Mouse (Mus musculus) G1E (cell line): ENCODE measurements around the gene Spns2. TPM values are rescaled to one million over a fixed set of nuclear protein-coding genes. Genes with fewer than 3 reads are reported as not detected.

Experiments
- ATAC-seq: 2 replicates; pipeline ENCODE4 v1.8.0; 2016; ENCODE audit warnings: mild to moderate bottlenecking; ENCODE audit not compliant: insufficient number of reproducible peaks, poor library complexity, low FRiP score, severe bottlenecking; ENCODE audit errors: extremely low read depth
- DNase-seq: peaks from one replicate; pipeline ENCODE4 v3.0.0; 2012; ENCODE audit warnings: low spot score
- H3K27me3 ChIP-seq: 2 replicates; pipeline ENCODE4 v1.6.1; 2012; ENCODE audit warnings: mild to moderate bottlenecking, low read length, inconsistent platforms; ENCODE audit not compliant: insufficient read depth
- H3K36me3 ChIP-seq: replicated peaks from 2 replicates; pipeline ENCODE3; 2012; ENCODE audit warnings: mild to moderate bottlenecking, inconsistent platforms
- H3K4me1 ChIP-seq: 2 replicates; pipeline ENCODE4 v1.6.1; 2012; ENCODE audit warnings: low read depth, low read length, inconsistent platforms, mixed read lengths; ENCODE audit not compliant: insufficient read depth
- H3K4me3 ChIP-seq: 2 replicates; pipeline ENCODE4 v1.5.1; 2012; ENCODE audit warnings: low read depth, mild to moderate bottlenecking, inconsistent platforms, low read length, moderate library complexity, mixed read lengths
- H3K9me3 ChIP-seq: replicated peaks from 2 replicates; pipeline ENCODE4 v1.6.1; 2012; ENCODE audit warnings: inconsistent platforms
- CTCF ChIP-seq: IDR thresholded peaks from 2 replicates; pipeline ENCODE4 v1.5.1; 2012; ENCODE audit warnings: low read depth, low read length, inconsistent platforms, mixed read lengths
- GATA1 ChIP-seq: IDR thresholded peaks from 2 replicates; pipeline ENCODE4 v1.6.1; 2012; ENCODE audit warnings: borderline replicate concordance, low read length, inconsistent platforms, mixed read lengths
- GATA2 ChIP-seq: IDR thresholded peaks from 2 replicates; pipeline ENCODE4 v1.6.1; 2012; ENCODE audit warnings: low read depth, low read length, inconsistent platforms, borderline replicate concordance
- POLR2AphosphoS5 ChIP-seq: IDR thresholded peaks from 2 replicates; pipeline ENCODE4 v1.6.1; 2012; ENCODE audit warnings: low read depth, low read length, inconsistent platforms; ENCODE audit not compliant: insufficient replicate concordance
- TAL1 ChIP-seq: conservative IDR thresholded peaks from 2 replicates; pipeline ENCODE4 v1.6.1; 2012; ENCODE audit warnings: low read depth, low read length, inconsistent platforms, mixed read lengths
- polyA plus RNA-seq: library from polyadenylated mRNA; stranded (reverse); fragments of >175 nt; gene quantifications from 2 replicates; pipeline ENCODE4 v1.2.3, GENCODE M21; 2012
- total RNA-seq, 2 experiments: library from RNA; stranded (forward) in 1 of 2; stranded (reverse) in 1 of 2; fragments of 200-1000 nt in 1 of 2; fragments of >200 nt in 1 of 2; fragmentation: Nextera tagmentation in 1 of 2; gene quantifications; 2 replicates each; pipeline ENCODE4 v1.2.3; 2014 to 2017

Spns2 gene
- total and polyA plus RNA-seq, 3 experiments: 29.3 to 129 (median 113) TPM

GRCm38 (mm10) chr11:72466694-72467507 lies 22.8 kb downstream of the Spns2 start:
- TF ChIP-seq TAL1: peak; percentile 61
- TF ChIP-seq CTCF: no peak
- TF ChIP-seq POLR2AphosphoS5: no peak; the same call in 1 of the 2 replicates
- TF ChIP-seq GATA2: no peak
- no peak for TF ChIP-seq GATA1
- Histone ChIP-seq H3K36me3 (peaks cover 86% of the 10 kb centered on the region), H3K9me3 (no peaks in the 10 kb centered on the region), H3K4me3 (peak overlapping the region; percentile 56; the same call in 1 of the 2 replicates), H3K27me3 (no peaks in the 10 kb centered on the region), H3K4me1 (peaks cover 99% of the 10 kb centered on the region)
- DNase-seq (peak; percentile 68), ATAC-seq (peak; percentile 75)

- DNase-seq (no peak), ATAC-seq (peak; percentile 40; the same call in 1 of the 2 replicates)
- no peak for TF ChIP-seq TAL1
- peak; percentile 57; the same call in 1 of the 2 replicates for TF ChIP-seq POLR2AphosphoS5
- TF ChIP-seq CTCF: no peak
- no peak for TF ChIP-seq GATA1
- no peak for TF ChIP-seq GATA2
- Histone ChIP-seq H3K9me3 (no peaks in the 10 kb centered on the region), H3K4me3 (peak overlapping the region; percentile 56; the same call in 1 of the 2 replicates), H3K27me3 (no peaks in the 10 kb centered on the region), H3K36me3 (peaks cover 86% of the 10 kb centered on the region), H3K4me1 (peaks cover 99% of the 10 kb centered on the region)
These were observed 23.6 kb downstream of the Spns2 start for GRCm38 (mm10) chr11:72465978-72466693.

GRCm38 (mm10) chr11:72464821-72465220 lies 24.9 kb downstream of the Spns2 start:
- DNase-seq: no peak
- Histone ChIP-seq H3K4me3 (no peak overlapping the region), H3K9me3 (no peaks in the 10 kb centered on the region), H3K36me3 (peaks cover 87% of the 10 kb centered on the region), H3K27me3 (no peaks in the 10 kb centered on the region), H3K4me1 (peaks cover 99% of the 10 kb centered on the region)
- ATAC-seq: no peak; the same call in 1 of the 2 replicates
- TF ChIP-seq GATA1 (no peak), CTCF (no peak), GATA2 (no peak), POLR2AphosphoS5 (no peak), TAL1 (no peak)

- H3K4me3 ChIP-seq: no peak overlapping the region
- ATAC-seq (no peak), DNase-seq (no peak)
- TF ChIP-seq POLR2AphosphoS5: no peak
- H3K36me3 ChIP-seq: peaks cover 100% of the 10 kb centered on the region
- peaks cover 99% of the 10 kb centered on the region for H3K4me1 ChIP-seq
- H3K9me3 ChIP-seq: no peaks in the 10 kb centered on the region
- H3K27me3 ChIP-seq: no peaks in the 10 kb centered on the region
These were observed 28.2 kb downstream of the Spns2 start for GRCm38 (mm10) chr11:72461500-72461981.

- ATAC-seq (no peak), DNase-seq (no peak)
- Histone ChIP-seq H3K27me3 (no peaks in the 10 kb centered on the region), H3K4me1 (peaks cover 99% of the 10 kb centered on the region), H3K4me3 (no peak overlapping the region; the same call in 1 of the 2 replicates), H3K36me3 (peaks cover 100% of the 10 kb centered on the region), H3K9me3 (no peaks in the 10 kb centered on the region)
- TF ChIP-seq TAL1 (0 out of 2 replicates have a peak, but pooled peaks have one; percentile 11), POLR2AphosphoS5 (no peak), GATA1 (no peak), CTCF (no peak), GATA2 (no peak)
These were observed 31.2 kb downstream of the Spns2 start for GRCm38 (mm10) chr11:72458502-72458901.

- no peak for ATAC-seq
- Histone ChIP-seq H3K4me3 (no peak overlapping the region; the same call in 1 of the 2 replicates), H3K27me3 (no peaks in the 10 kb centered on the region), H3K9me3 (no peaks in the 10 kb centered on the region), H3K4me1 (peaks cover 99% of the 10 kb centered on the region), H3K36me3 (peaks cover 100% of the 10 kb centered on the region)
- no peak for DNase-seq
- TF ChIP-seq GATA1: no peak
- no peak for TF ChIP-seq POLR2AphosphoS5
- TF ChIP-seq TAL1: no peak
- TF ChIP-seq CTCF: no peak
- TF ChIP-seq GATA2: no peak
These were observed 31.7 kb downstream of the Spns2 start for GRCm38 (mm10) chr11:72457995-72458496.
